Mouse (Mus musculus): ENCODE data around the gene Ift80.

GRCm38 (mm10) chr3:68969091-68969590 is 35.2 kb downstream of the Ift80 start:
- TF ChIP-seq CTCF (IDR thresholded peaks at IDR 0.05; ENCODE audit: low read depth, low read length): no peak
- TF ChIP-seq POLR2A (IDR thresholded peaks at IDR 0.05; ENCODE audit: extremely low read depth, insufficient read depth, low read length): no peak

Data from liver, adult 2 months (tissue).